In genomic region chr5:143177541-143178200, GRCm38 (mm10) we compare ENCODE assay signal across 16 mouse cellular contexts. TPM values are rescaled to one million over a fixed set of nuclear protein-coding genes. Genes with fewer than 3 reads are reported as not detected.
DNase-seq lines count a peak whose midpoint lies in the region; TF ChIP-seq lines count a peak whose summit lies in the region.
"Had no signal": no experiment of that assay in that cellular context is flagged by ENCODE, and none has a peak within 500 bp of the region (broad histone marks: within the 10 kb centered on the region; RNA-seq: fewer than 3 reads in every experiment).

No protein-coding gene starts in this region.

- no peaks in the 10 kb centered on the region for H3K9me3 ChIP-seq in MEL (replicated peaks; ENCODE audit: insufficient read depth, low read length)

- TF ChIP-seq RAD21 in MEL (IDR thresholded peaks at IDR 0.05; ENCODE audit: low read depth, low read length): peak; percentile 12

- no peak for TF ChIP-seq POLR2A in MEL (IDR thresholded peaks at IDR 0.05; ENCODE audit: control insufficient read depth in 1 of 2, insufficient read depth in 1 of 2, low read depth in 1 of 2, low read length in 2 of 2, poor library complexity in 1 of 2)
- no peak for TF ChIP-seq POLR2A in small intestine, adult 2 months (IDR thresholded peaks at IDR 0.05; ENCODE audit: low read depth, low read length)

- no peaks in the 10 kb centered on the region for H3K27me3 ChIP-seq in MEL (ENCODE audit: control insufficient read depth in 1 of 2, insufficient read depth in 2 of 2, low read length in 2 of 2)
- no peaks in the 10 kb centered on the region for H3K27me3 ChIP-seq in small intestine, adult 2 months (ENCODE audit: control insufficient read depth, insufficient read depth, low read length)
- H3K27me3 ChIP-seq: midbrain, embryonic 13.5 days had no signal

- peak; percentile 31 to 45 (median 42) for TF ChIP-seq CTCF in MEL (IDR thresholded peaks at IDR 0.05 in 2 of 3, conservative IDR thresholded peaks at IDR 0.05 in 1 of 3; ENCODE audit: control insufficient read depth in 1 of 3, insufficient read depth in 1 of 3, low read depth in 2 of 3, low read length in 3 of 3, poor library complexity in 1 of 3, severe bottlenecking in 1 of 3)
- TF ChIP-seq CTCF in small intestine, adult 2 months (IDR thresholded peaks at IDR 0.05; ENCODE audit: extremely low read depth, insufficient read length, insufficient replicate concordance, low read depth, low read length): peak; percentile 23; the same call in 1 of the 2 replicates

- H3K4me1 ChIP-seq in MEL (ENCODE audit: control insufficient read depth in 1 of 2, insufficient read depth in 2 of 2, low read length in 2 of 2): peaks cover 3 to 7% of the 10 kb centered on the region in 2 experiments; a peak in 3 of 4 replicates
- H3K4me1 ChIP-seq in small intestine, adult 2 months (ENCODE audit: control insufficient read depth, insufficient read depth, insufficient read length, low read length): peaks cover 2% of the 10 kb centered on the region; the same call in 1 of the 2 replicates

- no peak overlapping the region for H3K27ac ChIP-seq in MEL (ENCODE audit: control insufficient read depth, low read depth, low read length)
- H3K27ac ChIP-seq in small intestine, adult 2 months (ENCODE audit: insufficient read depth, low read depth, low read length): no peak overlapping the region
- H3K27ac ChIP-seq: midbrain, embryonic 13.5 days had no signal

- peak; percentile 14 to 53; a peak in 2 of 4 replicates for TF ChIP-seq EP300 in MEL (IDR thresholded peaks at IDR 0.05; ENCODE audit: low read depth in 1 of 2, low read length in 2 of 2)

- H3K36me3 ChIP-seq in MEL (ENCODE audit: control insufficient read depth in 1 of 2, insufficient read depth in 2 of 2, low read length in 2 of 2): peaks cover 6 to 21% of the 10 kb centered on the region in 2 experiments
- peaks cover 49% of the 10 kb centered on the region for H3K36me3 ChIP-seq in small intestine, adult 2 months (ENCODE audit: control insufficient read depth, insufficient read depth, low read length)

- no peak overlapping the region for H3K4me3 ChIP-seq in MEL (ENCODE audit: control insufficient read depth in 1 of 2, insufficient read depth in 1 of 2, low read depth in 2 of 2, low read length in 2 of 2)
- no peak overlapping the region for H3K4me3 ChIP-seq in small intestine, adult 2 months (ENCODE audit: low read depth, low read length)
- H3K4me3 ChIP-seq: erythroblast, embryonic 14.5 days; midbrain, embryonic 13.5 days had no signal

- WGBS in small intestine, adult 2 months: 94% methylated on average over 3 of the region's 3 CpGs

- peaks cover 9% of the 10 kb centered on the region for H3K79me2 ChIP-seq in MEL (ENCODE audit: control insufficient read depth, insufficient read depth, low read length, poor library complexity)

- H3K9ac ChIP-seq in MEL (ENCODE audit: control insufficient read depth, low read depth, low read length, poor library complexity, severe bottlenecking): no peak overlapping the region
- H3K9ac ChIP-seq: lung, embryonic 14.5 days; midbrain, embryonic 13.5 days had no signal

- peak; percentile 34 to 45 for DNase-seq in cerebellum, postnatal 10 days
- no peak for DNase-seq in cerebellum, adult 11-12 months
- peak; percentile 14 for DNase-seq in lung, postnatal 10 days
- DNase-seq in lung, adult 18-20 months: no peak
- peak; percentile 50 for DNase-seq in MEL (ENCODE audit: low read depth, low spot score)
- no peak for DNase-seq in gastrocnemius, adult 8-10 months (ENCODE audit: low spot score in 2 of 2)
- no peak for DNase-seq in kidney, adult 9 months
- DNase-seq: gastrocnemius, postnatal 14 days; left cerebral cortex, postnatal 4 days; lung, embryonic 14.5 days had no signal

TF ChIP-seq in MEL, 35 proteins besides CTCF, POLR2A, EP300 and RAD21:
- TF ChIP-seq GATA1 (IDR thresholded peaks at IDR 0.05; ENCODE audit: low read depth, low read length): peak; percentile 60
- TF ChIP-seq ETS1 (IDR thresholded peaks at IDR 0.05; ENCODE audit: low read depth, low read length): 0 out of 2 replicates have a peak, but pooled peaks have one; percentile 12
- TF ChIP-seq TAL1 (IDR thresholded peaks at IDR 0.05; ENCODE audit: low read length): 0 out of 2 replicates have a peak, but pooled peaks have one; percentile 20
- TF ChIP-seq ZMIZ1 (IDR thresholded peaks at IDR 0.05; ENCODE audit: low read depth, low read length): no peak
- no peak for TF ChIP-seq MYB (IDR thresholded peaks at IDR 0.05; ENCODE audit: low read depth, low read length)
- no peak for TF ChIP-seq HCFC1 (IDR thresholded peaks at IDR 0.05; ENCODE audit: low read depth, low read length)

RNA-seq across cellular contexts. Expression of gene Rbak, which starts 2.9 kb away (rescaled TPM):
- 5.4 and 7.5 TPM in 2 replicates for total RNA-seq in MEL (2012; rRNA removed)
- polyA plus RNA-seq in MEL (2012; ENCODE audit: insufficient read depth in 1 of 2, insufficient read length in 2 of 2, low read depth in 1 of 2, low replicate concordance in 2 of 2, missing spikeins in 1 of 2): 1 to 10 TPM in 1 of 2 experiments, not detected in 1; 7.4 TPM
- polyA plus RNA-seq in small intestine, adult 2 months (2012; rRNA removed): 1.3 and 1.4 TPM in 2 replicates
- 1 to 10 TPM; 2.9 to 3.7 (median 3.4) TPM for total RNA-seq in gastrocnemius, adult 8-10 months (2022)

RNA-seq across cellular contexts. Expression of gene Spdye4b, which starts 3.1 kb away (rescaled TPM):
- not detected in 2 replicates for total RNA-seq in MEL (2012; rRNA removed)
- polyA plus RNA-seq in MEL (2012; ENCODE audit: insufficient read depth in 1 of 2, insufficient read length in 2 of 2, low read depth in 1 of 2, low replicate concordance in 2 of 2, missing spikeins in 1 of 2): not detected
- not detected in 2 replicates for polyA plus RNA-seq in small intestine, adult 2 months (2012; rRNA removed)
- not detected for total RNA-seq in gastrocnemius, adult 8-10 months (2022)
- total RNA-seq: common myeloid progenitor, adult 5-6 weeks; gastrocnemius, postnatal 14 days had no signal
- polyA plus RNA-seq: erythroblast, embryonic 14.5 days; heart, embryonic 16.5 days; lung, embryonic 14.5 days; neural tube, embryonic 14.5 days had no signal

RNA-seq across cellular contexts. Expression of gene Olfr718-ps1, which starts 30.3 kb away (rescaled TPM):
- 0.07 TPM in 1 of 2 replicates, not detected in the other for total RNA-seq in MEL (2012; rRNA removed)
- polyA plus RNA-seq in MEL (2012; ENCODE audit: insufficient read depth in 1 of 2, insufficient read length in 2 of 2, low read depth in 1 of 2, low replicate concordance in 2 of 2, missing spikeins in 1 of 2): under 1 TPM in 1 of 2 experiments, not detected in 1; 0.01 TPM
- not detected in 2 replicates for polyA plus RNA-seq in small intestine, adult 2 months (2012; rRNA removed)
- under 1 TPM in 1 of 4 experiments, not detected in 3; 0.07 TPM for total RNA-seq in gastrocnemius, adult 8-10 months (2022)
- total RNA-seq: gastrocnemius, postnatal 14 days had no signal
- polyA plus RNA-seq: erythroblast, embryonic 14.5 days; heart, embryonic 16.5 days; lung, embryonic 14.5 days had no signal

RNA-seq across cellular contexts. Expression of gene Spdye4a, which starts 49.0 kb away (rescaled TPM):
- not detected in 2 replicates for total RNA-seq in MEL (2012; rRNA removed)
- not detected for polyA plus RNA-seq in MEL (2012; ENCODE audit: insufficient read depth in 1 of 2, insufficient read length in 2 of 2, low read depth in 1 of 2, low replicate concordance in 2 of 2, missing spikeins in 1 of 2)
- not detected in 2 replicates for polyA plus RNA-seq in small intestine, adult 2 months (2012; rRNA removed)
- not detected for total RNA-seq in gastrocnemius, adult 8-10 months (2022)
- total RNA-seq: common myeloid progenitor, adult 5-6 weeks; gastrocnemius, postnatal 14 days; left cerebral cortex, postnatal 4 days had no signal
- polyA plus RNA-seq: heart, embryonic 16.5 days; lung, embryonic 14.5 days; midbrain, embryonic 13.5 days had no signal

RNA-seq across cellular contexts. Expression of gene Zfp12, which starts 57.3 kb away (rescaled TPM):
- total RNA-seq in MEL (2012; rRNA removed): 15.5 and 17.3 TPM in 2 replicates
- 10 to 100 TPM; 15.2 to 56.3 TPM for polyA plus RNA-seq in MEL (2012; ENCODE audit: insufficient read depth in 1 of 2, insufficient read length in 2 of 2, low read depth in 1 of 2, low replicate concordance in 2 of 2, missing spikeins in 1 of 2)
- polyA plus RNA-seq in small intestine, adult 2 months (2012; rRNA removed): 2.4 and 2.6 TPM in 2 replicates
- 1 to 10 TPM; 5.9 to 7.8 (median 7.2) TPM for total RNA-seq in gastrocnemius, adult 8-10 months (2022)

Comparison
In these comparisons a context has a peak if more than half of its experiments do, and no peak if none do; other contexts are left out.
1. DNase-seq: peak in cerebellum, postnatal 10 days (2 of 2), lung, postnatal 10 days (single experiment) and MEL (single experiment); none in cerebellum, adult 11-12 months (single experiment), lung, adult 18-20 months (0 of 2), gastrocnemius, adult 8-10 months (0 of 2) and kidney, adult 9 months (single experiment).